Mouse (Mus musculus) kidney, adult 2 months (tissue): Measurements from ENCODE around the gene Mrc1.
"Not testable (repeated sequence)": the region's sequence is repeated elsewhere in the genome, so short reads cannot be mapped to it uniquely, and the experiment has no call there.

Source experiments
- CTCF ChIP-seq: fragments of 200-500 bp; conservative IDR thresholded peaks from 2 replicates; pipeline ENCODE4 v1.5.1; 2011; ENCODE audit warnings: low read depth, mild to moderate bottlenecking, control low read depth, low read length, moderate library complexity, mixed read lengths; ENCODE audit not compliant: insufficient read depth, insufficient read length
- POLR2A ChIP-seq: fragments of 200-500 bp; IDR thresholded peaks from one replicate; pipeline ENCODE4 v1.6.1; 2011; ENCODE audit warnings: low read depth, low read length, control low read depth

DNA sequence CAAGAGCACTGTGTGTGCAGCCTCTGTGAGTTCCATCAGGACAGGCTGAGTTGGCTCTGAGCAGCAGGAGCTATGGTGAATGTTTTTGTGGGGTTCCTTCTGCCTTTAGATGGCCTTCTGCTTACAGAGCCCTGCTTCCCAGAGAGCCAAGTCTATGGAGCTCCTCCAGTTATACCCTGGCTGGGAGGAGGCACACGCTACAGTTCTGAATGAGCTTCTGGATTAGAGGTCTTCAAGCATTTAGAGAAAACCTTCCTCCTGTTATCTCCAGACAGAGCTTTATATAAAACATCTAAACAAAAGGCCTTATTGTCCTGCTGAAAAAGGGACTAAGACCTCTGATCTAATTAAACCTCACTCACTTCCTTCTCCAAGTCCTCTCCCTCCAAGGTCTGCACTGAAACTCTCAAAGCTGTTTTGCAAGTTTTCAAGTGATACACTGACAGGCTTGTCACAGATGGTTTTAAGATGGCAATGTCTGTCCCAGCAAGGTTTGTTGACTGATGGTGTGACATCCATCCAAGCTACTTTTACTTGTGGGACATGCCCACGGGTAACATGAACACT is 28.2 kb upstream of the Mrc1 start:
- not testable (repeated sequence) for TF ChIP-seq CTCF, POLR2A
